Mouse (Mus musculus): ENCODE results near the gene Mthfd1l.

DNA sequence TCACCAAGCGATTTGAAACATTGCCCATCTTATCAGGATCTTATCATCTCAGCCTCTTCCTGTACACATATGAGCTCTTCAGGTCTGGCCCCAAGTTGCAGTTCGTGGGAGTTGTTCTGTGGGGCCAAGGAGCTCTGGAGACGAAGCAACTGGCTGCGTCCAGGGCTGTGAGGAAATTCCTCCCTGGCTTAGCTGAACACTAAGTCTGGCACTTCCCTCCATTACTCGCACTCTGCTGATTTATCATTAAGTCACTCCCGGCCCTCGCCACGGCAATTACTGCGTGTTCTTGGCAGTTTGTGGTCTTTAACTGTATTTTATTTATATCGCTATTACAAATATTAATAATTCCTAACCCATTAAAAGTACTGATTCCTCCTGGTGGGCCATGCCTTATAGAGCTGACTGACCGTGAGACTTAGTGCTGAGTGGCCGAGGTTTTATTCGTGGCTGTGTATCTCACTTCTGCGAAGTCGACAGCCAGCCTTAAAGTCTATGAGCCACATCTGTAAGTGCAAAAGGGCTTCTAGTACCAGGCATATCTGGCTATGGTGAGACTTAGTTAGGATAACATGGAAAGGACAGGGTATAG, 56.0 kb downstream of the Mthfd1l start:
- TF ChIP-seq POLR2A (IDR thresholded peaks at IDR 0.05; ENCODE audit: borderline replicate concordance, control insufficient read depth, low read depth, low read length), result no peak
- TF ChIP-seq CTCF (IDR thresholded peaks at IDR 0.05; ENCODE audit: control insufficient read depth, insufficient read depth, low read length), result no peak
